ENCODE assay signal across 8 mouse cellular contexts in the genomic region with DNA sequence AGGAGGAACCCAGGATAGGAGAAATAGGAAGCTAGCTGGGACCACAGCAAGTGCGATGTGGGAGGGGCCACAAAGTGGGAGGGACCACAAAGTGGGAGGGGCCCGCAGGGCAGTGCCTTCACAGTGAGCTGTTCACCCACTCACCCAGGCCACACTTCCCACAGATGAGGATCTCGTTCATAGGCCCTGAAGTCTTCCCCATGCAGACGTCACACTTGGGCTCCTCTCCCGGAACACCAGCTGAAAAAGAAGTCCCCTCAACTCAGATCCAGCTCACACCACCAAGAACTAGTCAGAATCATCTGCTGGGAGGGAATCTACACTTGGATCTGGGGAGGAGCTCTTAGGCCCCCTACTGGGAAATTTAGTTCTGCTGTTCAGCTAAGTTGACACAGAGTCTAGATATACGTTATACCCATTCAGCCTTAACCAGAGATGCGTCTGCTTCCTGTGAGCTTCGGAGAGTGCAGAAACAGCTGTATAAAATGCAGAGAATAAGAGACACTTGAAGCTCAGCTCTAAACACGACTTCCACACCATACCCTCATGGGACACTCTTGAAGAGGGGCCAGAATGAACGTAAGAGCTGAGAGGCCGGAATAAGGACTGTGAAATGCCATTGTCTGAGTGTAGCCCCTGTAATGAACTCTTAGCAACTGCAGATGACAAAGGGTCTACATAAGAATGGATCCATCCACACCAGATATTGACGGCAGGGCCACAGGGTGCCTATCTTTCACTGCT. TPM values are rescaled to one million over a fixed set of nuclear protein-coding genes. Genes with fewer than 3 reads are reported as not detected.
DNase-seq lines count a peak whose midpoint lies in the region; ATAC-seq and TF ChIP-seq lines count a peak whose summit lies in the region.

No protein-coding gene starts in this region.

- H3K4me1 ChIP-seq in intestine, embryonic 14.5 days (replicated peaks; ENCODE audit: control insufficient read depth, insufficient read depth, low read length), result 0 out of 2 replicates have a peak, but pooled peaks cover 5% of the 10 kb centered on the region
- H3K4me1 ChIP-seq in intestine, embryonic 15.5 days (replicated peaks), result peaks cover 4% of the 10 kb centered on the region; the same call in 1 of the 2 replicates
- H3K4me1 ChIP-seq in bone marrow macrophage, adult 2 months (ENCODE audit: control insufficient read depth, insufficient read depth, low read length), result peaks cover 19% of the 10 kb centered on the region

- peak; percentile 52 for DNase-seq in intestine, embryonic 14.5 days (ENCODE audit: low spot score)
- DNase-seq in B cell, adult 2 months, result peak; percentile 84 to 87
- DNase-seq in heart, postnatal 36 days, result peak; percentile 60 to 63
- peak; percentile 81 to 82 for DNase-seq in lung, postnatal 4 days
- peak; percentile 47 for DNase-seq in thymus, postnatal 25 days

- H3K4me3 ChIP-seq in intestine, embryonic 14.5 days (ENCODE audit: low read depth, low read length), result no peak overlapping the region
- H3K4me3 ChIP-seq in intestine, embryonic 15.5 days (replicated peaks), result no peak overlapping the region
- H3K4me3 ChIP-seq in bone marrow macrophage, adult 2 months (ENCODE audit: insufficient read depth, low read length), result no peak overlapping the region

- H3K4me2 ChIP-seq in intestine, embryonic 14.5 days (ENCODE audit: low read length), result no peak overlapping the region
- H3K4me2 ChIP-seq in intestine, embryonic 15.5 days (replicated peaks), result no peak overlapping the region

- TF ChIP-seq CTCF in bone marrow macrophage, adult 2 months (IDR thresholded peaks at IDR 0.05; ENCODE audit: low read depth, low read length), result no peak

- no peak overlapping the region for H3K27ac ChIP-seq in intestine, embryonic 14.5 days (ENCODE audit: low read depth)
- no peak overlapping the region for H3K27ac ChIP-seq in intestine, embryonic 15.5 days
- peak overlapping the region; percentile 5; the same call in 1 of the 2 replicates for H3K27ac ChIP-seq in bone marrow macrophage, adult 2 months (ENCODE audit: insufficient read depth, low read depth, low read length)

- H3K27me3 ChIP-seq in intestine, embryonic 14.5 days (replicated peaks; ENCODE audit: control insufficient read depth, insufficient read depth, low read length), result peaks cover 7% of the 10 kb centered on the region; the same call in 1 of the 2 replicates
- no peaks in the 10 kb centered on the region for H3K27me3 ChIP-seq in intestine, embryonic 15.5 days (replicated peaks)

- no peaks in the 10 kb centered on the region for H3K9me3 ChIP-seq in intestine, embryonic 14.5 days (ENCODE audit: control insufficient read depth, low read length)
- H3K9me3 ChIP-seq in intestine, embryonic 15.5 days, result no peaks in the 10 kb centered on the region

- H3K9ac ChIP-seq in intestine, embryonic 14.5 days (ENCODE audit: low read length), result no peak overlapping the region
- H3K9ac ChIP-seq in intestine, embryonic 15.5 days, result no peak overlapping the region

- no peaks in the 10 kb centered on the region for H3K36me3 ChIP-seq in intestine, embryonic 14.5 days (ENCODE audit: control insufficient read depth, insufficient read depth, low read length)
- no peaks in the 10 kb centered on the region for H3K36me3 ChIP-seq in intestine, embryonic 15.5 days

- no peak for TF ChIP-seq POLR2A in bone marrow macrophage, adult 2 months (IDR thresholded peaks at IDR 0.05; ENCODE audit: borderline replicate concordance, low read depth, low read length)

- ATAC-seq in intestine, embryonic 14.5 days (replicated peaks; ENCODE audit: low FRiP score, low TSS enrichment, low read depth), result no peak
- ATAC-seq in intestine, embryonic 15.5 days, result no peak
- ATAC-seq in cerebellum, adult (ENCODE audit: insufficient number of reproducible peaks, low FRiP score, low TSS enrichment), result no peak

- 52% methylated on average over 12 of the region's 12 CpGs for WGBS in intestine, embryonic 14.5 days
- WGBS in intestine, embryonic 15.5 days, result 53% methylated on average over 12 of the region's 12 CpGs

- intact Hi-C loops in heart, postnatal 36 days (cut with DNase I), result loop anchor here (2.0 kb wide), 1 partner anchor 36 kb away; no protein-coding TSS in a partner anchor

RNA-seq across cellular contexts. Expression of a gene that starts 6.8 kb away (rescaled TPM):
- polyA plus RNA-seq in intestine, embryonic 14.5 days (2014; fragmentation: Nextera tagmentation; extraction: Ambion mirVana), result 7.8 and 8.3 TPM in 2 replicates
- polyA plus RNA-seq in intestine, embryonic 15.5 days (2015; fragmentation: Nextera tagmentation; extraction: Ambion mirVana), result 8.0 TPM in 2 replicates
- 9.9 and 13.4 TPM in 2 replicates for polyA plus RNA-seq in bone marrow macrophage, adult 2 months (2012; ENCODE audit: insufficient read depth, insufficient read length, missing spikeins)
- under 1 TPM; 0.78 to 0.98 TPM for total RNA-seq in heart, postnatal 36 days (2021)

RNA-seq across cellular contexts. Expression of a gene that starts 32.3 kb away (rescaled TPM):
- polyA plus RNA-seq in intestine, embryonic 14.5 days (2014; fragmentation: Nextera tagmentation; extraction: Ambion mirVana), result 111 and 113 TPM in 2 replicates
- polyA plus RNA-seq in intestine, embryonic 15.5 days (2015; fragmentation: Nextera tagmentation; extraction: Ambion mirVana), result 88.7 and 98.0 TPM in 2 replicates
- 34.5 and 37.8 TPM in 2 replicates for polyA plus RNA-seq in bone marrow macrophage, adult 2 months (2012; ENCODE audit: insufficient read depth, insufficient read length, missing spikeins)
- 10 to 100 TPM; 13.0 to 14.3 TPM for total RNA-seq in heart, postnatal 36 days (2021)

RNA-seq across cellular contexts. Expression of a gene that starts 32.8 kb away (rescaled TPM):
- 2.2 and 2.8 TPM in 2 replicates for polyA plus RNA-seq in intestine, embryonic 14.5 days (2014; fragmentation: Nextera tagmentation; extraction: Ambion mirVana)
- 5.7 and 6.8 TPM in 2 replicates for polyA plus RNA-seq in intestine, embryonic 15.5 days (2015; fragmentation: Nextera tagmentation; extraction: Ambion mirVana)
- polyA plus RNA-seq in bone marrow macrophage, adult 2 months (2012; ENCODE audit: insufficient read depth, insufficient read length, missing spikeins), result not detected in 2 replicates
- total RNA-seq in heart, postnatal 36 days (2021), result under 1 TPM; 0.69 to 0.76 TPM

RNA-seq across cellular contexts. Expression of a gene that starts 54.5 kb away (rescaled TPM):
- polyA plus RNA-seq in intestine, embryonic 14.5 days (2014; fragmentation: Nextera tagmentation; extraction: Ambion mirVana), result 1.7 and 2.4 TPM in 2 replicates
- 2.5 TPM in 2 replicates for polyA plus RNA-seq in intestine, embryonic 15.5 days (2015; fragmentation: Nextera tagmentation; extraction: Ambion mirVana)
- polyA plus RNA-seq in bone marrow macrophage, adult 2 months (2012; ENCODE audit: insufficient read depth, insufficient read length, missing spikeins), result 22.0 and 28.0 TPM in 2 replicates
- 1 to 10 TPM in 1 of 2 experiments, under 1 TPM in 1; 1.00 to 1.8 TPM for total RNA-seq in heart, postnatal 36 days (2021)
